Mouse (Mus musculus) adipocyte (in vitro differentiated cells): ENCODE data around the gene Gtf2ird1.
A peak's percentile ranks its signal among the peaks of the same experiment; 100 is the strongest.

Source experiments
- DNase-seq: peaks from one replicate; pipeline ENCODE4 v3.0.0-alpha.2; 2016; ENCODE audit warnings: low spot score

The Gtf2ird1 gene

GRCm38 (mm10) chr5:134444473-134444872, 12.0 kb downstream of the Gtf2ird1 start:
- no peak for DNase-seq

GRCm38 (mm10) chr5:134442066-134442465, 14.4 kb downstream of the Gtf2ird1 start:
- no peak for DNase-seq

GRCm38 (mm10) chr5:134441105-134441504, 15.4 kb downstream of the Gtf2ird1 start:
- DNase-seq, result no peak

- DNase-seq, result no peak
Observed at GRCm38 (mm10) chr5:134440098-134440497, 16.4 kb downstream of the Gtf2ird1 start.

- no peak for DNase-seq
Observed at GRCm38 (mm10) chr5:134439481-134439880, 17.0 kb downstream of the Gtf2ird1 start.

- no peak for DNase-seq
Observed at GRCm38 (mm10) chr5:134438676-134439425, 17.7 kb downstream of the Gtf2ird1 start.

- DNase-seq, result no peak
Observed at GRCm38 (mm10) chr5:134437459-134437827, 19.1 kb downstream of the Gtf2ird1 start.

GRCm38 (mm10) chr5:134436782-134437458, 19.6 kb downstream of the Gtf2ird1 start:
- no peak for DNase-seq

GRCm38 (mm10) chr5:134435836-134436331, 20.6 kb downstream of the Gtf2ird1 start:
- no peak for DNase-seq

- DNase-seq, result peak; percentile 48
Observed at GRCm38 (mm10) chr5:134433137-134433536, 23.4 kb downstream of the Gtf2ird1 start.

- no peak for DNase-seq
Observed at GRCm38 (mm10) chr5:134430087-134430486, 26.4 kb downstream of the Gtf2ird1 start.

- DNase-seq, result no peak
Observed at GRCm38 (mm10) chr5:134427664-134428063, 28.9 kb downstream of the Gtf2ird1 start.

GRCm38 (mm10) chr5:134425601-134426000, 30.9 kb downstream of the Gtf2ird1 start:
- no peak for DNase-seq

- peak; percentile 87 for DNase-seq
Observed at GRCm38 (mm10) chr5:134423930-134424329, 32.6 kb downstream of the Gtf2ird1 start.

GRCm38 (mm10) chr5:134423372-134423771, 33.1 kb downstream of the Gtf2ird1 start:
- no peak for DNase-seq

GRCm38 (mm10) chr5:134422265-134422925, 34.1 kb downstream of the Gtf2ird1 start:
- DNase-seq, result no peak

- DNase-seq, result peak; percentile 74
Observed at GRCm38 (mm10) chr5:134421061-134421460, 35.5 kb downstream of the Gtf2ird1 start.

GRCm38 (mm10) chr5:134419700-134420099, 36.8 kb downstream of the Gtf2ird1 start:
- DNase-seq, result no peak

GRCm38 (mm10) chr5:134418315-134419074, 38.0 kb downstream of the Gtf2ird1 start:
- peak; percentile 35 for DNase-seq

- peak; percentile 21 for DNase-seq
Observed at GRCm38 (mm10) chr5:134412341-134412740, 44.2 kb downstream of the Gtf2ird1 start.

GRCm38 (mm10) chr5:134410307-134410836, 46.1 kb downstream of the Gtf2ird1 start:
- no peak for DNase-seq
